In the genomic region with DNA sequence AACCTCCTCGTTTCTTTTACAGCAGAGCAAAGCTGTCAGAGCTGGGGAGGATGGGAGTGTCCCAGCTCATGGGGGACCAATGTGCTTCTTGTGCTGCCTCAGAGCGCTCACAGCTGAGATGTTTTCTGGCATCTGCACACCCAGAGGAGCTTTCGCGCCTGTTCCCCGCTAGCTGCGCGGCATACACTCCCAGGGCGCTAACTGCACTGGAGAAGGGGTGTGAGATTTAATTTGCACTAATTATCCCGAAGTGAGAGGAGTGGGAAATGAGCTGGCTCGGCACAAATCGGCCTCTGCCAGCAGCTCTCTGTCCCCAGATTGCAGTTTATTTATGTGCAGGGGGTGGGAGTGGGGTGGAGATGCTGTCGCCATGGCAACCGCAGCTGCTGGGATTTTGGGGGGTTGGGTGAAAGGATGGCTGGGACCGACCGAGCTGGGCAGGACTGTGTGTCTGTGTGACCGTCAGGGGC, we compare ENCODE assay signal across 8 mouse cellular contexts. TPM values are rescaled to one million over a fixed set of nuclear protein-coding genes. Genes with fewer than 3 reads are reported as not detected.
DNase-seq lines count a peak whose midpoint lies in the region; ATAC-seq and TF ChIP-seq lines count a peak whose summit lies in the region.

No protein-coding gene starts in this region.

- peak; percentile 32; the same call in 1 of the 2 replicates for ATAC-seq in lung, embryonic 16.5 days (ENCODE audit: low read depth)
- ATAC-seq in kidney, postnatal 0 days (replicated peaks; ENCODE audit: low FRiP score, low read depth) = no peak
- 0 out of 2 replicates have a peak, but pooled peaks have one; percentile 47 for ATAC-seq in limb, embryonic 12.5 days (ENCODE audit: insufficient number of reproducible peaks, insufficient read depth, low FRiP score, low TSS enrichment, low read depth)

- no peaks in the 10 kb centered on the region for H3K36me3 ChIP-seq in lung, embryonic 16.5 days (ENCODE audit: control insufficient read depth, insufficient read depth, low read length)
- no peaks in the 10 kb centered on the region for H3K36me3 ChIP-seq in kidney, postnatal 0 days (ENCODE audit: insufficient read depth, low read length)
- H3K36me3 ChIP-seq in limb, embryonic 12.5 days = no peaks in the 10 kb centered on the region

- TF ChIP-seq CTCF in kidney, postnatal 0 days (IDR thresholded peaks at IDR 0.05; ENCODE audit: low read depth) = no peak

- DNase-seq in lung, postnatal 36 days = no peak
- peak; percentile 90 to 91 for DNase-seq in frontal cortex, adult 2 months (ENCODE audit: extremely low spot score in 1 of 2, low spot score in 1 of 2)
- DNase-seq in kidney, postnatal 0 days (ENCODE audit: low spot score) = peak; percentile 86
- peak; percentile 86 for DNase-seq in right cerebral cortex, postnatal 25 days
- DNase-seq in thymus, postnatal 14 days = no peak
- no peak for DNase-seq in testis, postnatal 10 days (ENCODE audit: low spot score)

- H3K27me3 ChIP-seq in lung, embryonic 16.5 days (ENCODE audit: control insufficient read depth, insufficient read depth, low read depth, low read length) = peaks cover 9% of the 10 kb centered on the region
- H3K27me3 ChIP-seq in kidney, postnatal 0 days (ENCODE audit: insufficient read depth, low read length) = no peaks in the 10 kb centered on the region
- H3K27me3 ChIP-seq in limb, embryonic 12.5 days = peaks cover 41% of the 10 kb centered on the region

- H3K9me3 ChIP-seq in lung, embryonic 16.5 days (ENCODE audit: control insufficient read depth, low read length) = no peaks in the 10 kb centered on the region
- H3K9me3 ChIP-seq in kidney, postnatal 0 days (replicated peaks; ENCODE audit: low read length) = no peaks in the 10 kb centered on the region
- no peaks in the 10 kb centered on the region for H3K9me3 ChIP-seq in limb, embryonic 12.5 days

- no peak overlapping the region for H3K9ac ChIP-seq in lung, embryonic 16.5 days (ENCODE audit: low read length)
- no peak overlapping the region for H3K9ac ChIP-seq in kidney, postnatal 0 days (ENCODE audit: low read depth, low read length)
- H3K9ac ChIP-seq in limb, embryonic 12.5 days (replicated peaks) = peak overlapping the region; percentile 42; the same call in 1 of the 2 replicates

- 2% methylated on average over 16 of the region's 16 CpGs for WGBS in lung, embryonic 16.5 days
- WGBS in kidney, postnatal 0 days = 3% methylated on average over 16 of the region's 16 CpGs
- WGBS in limb, embryonic 12.5 days = under 1% methylated on average over 16 of the region's 16 CpGs

- H3K27ac ChIP-seq in lung, embryonic 16.5 days (ENCODE audit: low read length) = no peak overlapping the region
- no peak overlapping the region for H3K27ac ChIP-seq in kidney, postnatal 0 days
- no peak overlapping the region for H3K27ac ChIP-seq in limb, embryonic 12.5 days

- no peak overlapping the region for H3K4me3 ChIP-seq in lung, embryonic 16.5 days (ENCODE audit: low read length)
- H3K4me3 ChIP-seq in kidney, postnatal 0 days (replicated peaks; ENCODE audit: low read depth, low read length) = no peak overlapping the region
- no peak overlapping the region for H3K4me3 ChIP-seq in limb, embryonic 12.5 days (replicated peaks)

- H3K4me2 ChIP-seq in lung, embryonic 16.5 days (ENCODE audit: low read depth, low read length) = no peak overlapping the region
- H3K4me2 ChIP-seq in kidney, postnatal 0 days (ENCODE audit: low read length) = no peak overlapping the region; the same call in 1 of the 2 replicates
- peak overlapping the region; percentile 40 for H3K4me2 ChIP-seq in limb, embryonic 12.5 days

- peaks cover 6% of the 10 kb centered on the region for H3K4me1 ChIP-seq in lung, embryonic 16.5 days (replicated peaks; ENCODE audit: control insufficient read depth, insufficient read depth, low read length)
- H3K4me1 ChIP-seq in kidney, postnatal 0 days (replicated peaks; ENCODE audit: insufficient read depth, low read length) = peaks cover 10% of the 10 kb centered on the region; the same call in 1 of the 2 replicates
- H3K4me1 ChIP-seq in limb, embryonic 12.5 days (replicated peaks) = peaks cover 20% of the 10 kb centered on the region

RNA-seq across cellular contexts. Expression of a gene that starts 50.6 kb away (rescaled TPM):
- polyA plus RNA-seq in lung, embryonic 16.5 days (2015; fragmentation: Nextera tagmentation; extraction: Ambion mirVana) = 2.5 and 2.9 TPM in 2 replicates
- polyA plus RNA-seq in frontal cortex, adult 2 months (2012; rRNA removed) = 644 and 776 TPM in 2 replicates
- 13.8 and 14.5 TPM in 2 replicates for polyA plus RNA-seq in kidney, postnatal 0 days (2015; fragmentation: Nextera tagmentation; extraction: Ambion mirVana)
- 1.2 and 1.6 TPM in 2 replicates for polyA plus RNA-seq in limb, embryonic 12.5 days (2016; fragmentation: Nextera tagmentation; extraction: Ambion mirVana)

Comparison
In these comparisons a context has a peak if more than half of its experiments do, and no peak if none do; other contexts are left out.
1. DNase-seq: peak in frontal cortex, adult 2 months (2 of 2), kidney, postnatal 0 days (single experiment) and right cerebral cortex, postnatal 25 days (single experiment); none in lung, postnatal 36 days (single experiment), thymus, postnatal 14 days (single experiment) and testis, postnatal 10 days (single experiment).
2. RNA of a gene that starts 50.6 kb away (polyA plus RNA-seq): 644 to 776 TPM in frontal cortex, adult 2 months; 13.8 to 14.5 TPM in kidney, postnatal 0 days, 2.5 to 2.9 TPM in lung, embryonic 16.5 days and 1.2 to 1.6 TPM in limb, embryonic 12.5 days; every median in the first group is over 10 times any median in the second.